Mouse (Mus musculus): ENCODE data around the gene Aars2.

DNA sequence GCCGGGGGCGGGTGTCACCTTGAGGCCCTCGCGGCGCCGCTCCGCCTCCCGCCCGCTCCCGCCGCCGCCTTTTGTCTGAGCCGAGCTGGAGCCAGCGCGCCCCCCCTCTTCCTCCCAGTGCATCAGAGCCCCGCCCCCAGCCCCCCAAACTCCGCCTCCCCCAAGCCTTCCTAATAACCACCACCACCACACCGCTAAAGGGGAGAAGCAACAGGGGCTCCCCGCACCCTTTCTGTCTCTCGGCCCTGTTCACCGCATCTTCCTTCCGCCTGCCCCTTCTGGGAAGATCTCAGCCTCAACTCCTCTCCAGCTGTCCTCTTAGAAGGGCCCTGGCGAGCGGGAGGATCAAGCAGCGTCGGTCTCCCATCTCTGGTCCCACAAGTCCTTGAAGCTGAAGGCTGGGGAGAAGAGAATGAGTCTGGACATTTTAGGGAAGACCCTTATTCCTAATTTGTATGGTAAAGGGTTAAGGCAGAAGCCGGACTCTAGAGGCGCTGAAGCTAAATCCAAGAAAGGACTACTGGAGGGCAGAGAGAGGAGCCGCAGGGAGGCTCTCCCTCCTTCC, 43.1 kb downstream of the Aars2 start, which contains the start of gene Tmem151b:
- TF ChIP-seq CTCF (IDR thresholded peaks at IDR 0.05; ENCODE audit: control insufficient read depth, insufficient read depth, low read length), result no peak
- no peak for TF ChIP-seq POLR2A (IDR thresholded peaks at IDR 0.05; ENCODE audit: borderline replicate concordance, control insufficient read depth, low read depth, low read length)

All from bone marrow, adult 2 months (tissue).